Mouse (Mus musculus) frontal cortex, postnatal 10 days (tissue): Measurements from ENCODE around the gene Sub1.
A peak's percentile ranks its signal among the peaks of the same experiment; 100 is the strongest.

Experiments used
- DNase-seq, 2 experiments: peaks; one replicate each; pipeline ENCODE4 v3.0.0; 2022; ENCODE audit warnings: low spot score in 2 of 2, mixed read lengths in 1 of 2

The Sub1 gene

GRCm38 (mm10) chr15:11996883-11997282 lies at the start of gene Sub1:
Gene Sub1 (minus strand): TSS chr15:11996983.
- DNase-seq = no peak

GRCm38 (mm10) chr15:12040407-12040710 lies 43.6 kb upstream of the Sub1 start:
- DNase-seq = no peak

- DNase-seq = no peak
These were observed 43.1 kb upstream of the Sub1 start for GRCm38 (mm10) chr15:12039671-12040406.

- peak in 1 of 2 experiments; percentile 25 for DNase-seq
These were observed 42.5 kb upstream of the Sub1 start for GRCm38 (mm10) chr15:12039256-12039655.

DNA sequence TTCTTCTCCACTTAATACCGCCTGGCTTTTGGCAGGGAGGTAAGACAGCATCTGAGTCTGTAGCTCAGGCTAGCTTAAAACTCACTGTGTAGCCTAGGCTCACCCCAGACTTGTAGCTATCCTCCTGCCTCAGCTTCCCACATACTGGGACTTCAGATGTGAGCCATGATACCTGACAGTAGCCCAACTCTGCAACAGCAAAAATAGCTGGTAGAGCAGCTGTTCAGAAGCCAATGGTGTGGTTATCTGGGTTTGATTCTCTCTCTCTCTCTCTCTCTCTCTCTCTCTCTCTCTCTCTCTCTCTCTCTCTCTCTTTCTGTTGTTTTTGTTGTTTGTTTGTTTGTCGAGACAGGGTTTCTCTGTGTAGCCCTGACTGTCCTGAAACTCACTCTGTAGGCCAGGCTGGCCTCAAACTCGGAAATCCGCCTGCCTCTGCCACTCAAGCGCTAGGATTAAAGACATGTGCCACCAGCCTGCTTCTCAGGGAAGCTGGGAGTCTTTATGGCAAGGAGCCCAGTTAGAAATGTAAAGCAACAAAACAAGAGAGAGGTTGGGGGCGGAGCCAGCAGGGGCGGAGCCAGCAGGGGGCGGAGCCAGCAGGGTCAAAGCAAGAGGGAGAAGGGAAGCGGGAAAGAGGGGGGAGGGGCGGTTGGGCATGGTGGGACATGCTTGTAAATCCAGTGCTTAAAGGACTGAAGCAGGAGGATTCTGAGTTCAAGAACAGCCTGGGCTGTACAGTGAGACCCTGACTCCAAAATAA lies 41.3 kb upstream of the Sub1 start:
- DNase-seq = no peak

GRCm38 (mm10) chr15:12037217-12037616 lies 40.4 kb upstream of the Sub1 start:
- DNase-seq = no peak

- no peak for DNase-seq
These were observed 39.9 kb upstream of the Sub1 start for GRCm38 (mm10) chr15:12036675-12037074.

- DNase-seq = no peak
These were observed 37.5 kb upstream of the Sub1 start for GRCm38 (mm10) chr15:12034317-12034716.

DNA sequence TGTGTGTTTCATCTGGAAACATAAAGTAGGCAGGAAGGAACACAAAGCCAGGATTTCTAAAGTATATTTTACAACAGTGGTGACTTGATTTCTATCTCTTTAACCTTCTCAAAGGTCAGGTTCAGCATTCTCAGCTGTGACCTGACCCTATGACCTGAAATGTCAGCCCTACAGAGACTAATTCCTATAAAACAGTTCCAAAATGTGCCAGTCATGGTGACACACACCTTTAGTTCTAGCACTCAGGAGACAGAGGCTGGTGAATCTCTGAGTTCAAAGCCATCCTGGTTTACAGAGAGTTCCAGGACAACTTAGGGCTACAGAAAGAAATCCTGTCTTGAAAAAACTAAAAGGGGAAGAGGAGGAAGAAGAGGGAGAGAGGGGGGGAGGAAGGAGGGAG lies 36.4 kb upstream of the Sub1 start:
- DNase-seq = no peak

DNA sequence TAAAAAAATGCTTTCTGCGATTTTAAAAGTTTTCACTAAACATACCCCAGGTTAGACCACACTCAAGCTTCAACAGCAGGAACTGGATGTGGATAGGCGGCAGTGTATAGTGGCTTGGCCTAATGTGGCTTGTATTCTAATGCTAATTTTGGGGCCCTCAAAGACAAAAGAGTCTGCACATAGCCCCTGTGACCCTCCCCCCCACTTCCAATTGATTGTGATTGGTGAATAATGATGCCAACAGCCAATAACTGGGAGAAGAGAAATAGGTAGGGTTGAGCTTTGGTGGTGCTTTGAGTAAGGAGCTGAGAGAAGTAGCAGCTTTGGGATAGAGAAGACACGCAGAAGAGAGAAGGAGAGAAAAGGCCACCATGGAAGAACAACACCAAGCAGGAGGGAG lies 35.7 kb upstream of the Sub1 start:
- no peak for DNase-seq

DNA sequence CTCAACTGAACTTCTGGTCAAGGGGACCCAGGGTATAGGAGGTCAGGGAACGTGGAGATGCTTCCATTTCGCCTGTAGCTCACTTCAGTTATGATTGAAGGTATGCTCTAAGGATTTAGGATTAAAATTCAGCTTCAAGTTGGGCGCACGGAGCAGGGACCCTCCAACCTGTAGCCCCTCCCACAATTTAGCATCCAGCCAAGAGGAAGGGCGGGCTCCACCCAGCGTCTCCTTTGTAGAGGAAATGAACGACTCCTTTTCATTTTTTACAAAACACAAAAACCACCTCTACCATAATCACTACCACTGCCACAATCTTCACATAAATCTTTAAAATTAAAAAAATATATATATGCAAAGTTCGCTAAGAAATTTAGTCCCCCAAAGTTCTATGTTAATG lies 35.1 kb upstream of the Sub1 start:
- DNase-seq = no peak

GRCm38 (mm10) chr15:12030221-12030620 lies 33.4 kb upstream of the Sub1 start:
- DNase-seq = no peak

DNA sequence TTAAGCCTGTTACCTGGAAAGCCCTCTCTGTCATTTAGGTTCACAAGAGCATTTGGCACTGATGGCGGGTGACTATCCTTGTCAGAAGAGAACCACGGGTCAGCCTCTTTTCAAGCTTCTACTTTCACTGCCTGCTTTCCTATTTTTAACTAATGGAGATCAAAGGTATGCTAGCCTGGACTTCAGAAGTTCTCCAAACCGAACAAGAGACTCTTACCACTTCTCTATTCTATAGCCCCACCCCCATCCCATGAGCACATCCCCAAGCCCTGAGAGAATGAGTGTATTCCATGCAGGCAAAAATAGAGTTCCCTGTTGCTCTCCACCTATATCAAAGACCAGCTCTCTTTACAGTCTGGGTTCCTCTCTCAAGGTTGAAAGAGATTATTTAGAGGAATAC lies 31.0 kb upstream of the Sub1 start:
- no peak for DNase-seq

DNA sequence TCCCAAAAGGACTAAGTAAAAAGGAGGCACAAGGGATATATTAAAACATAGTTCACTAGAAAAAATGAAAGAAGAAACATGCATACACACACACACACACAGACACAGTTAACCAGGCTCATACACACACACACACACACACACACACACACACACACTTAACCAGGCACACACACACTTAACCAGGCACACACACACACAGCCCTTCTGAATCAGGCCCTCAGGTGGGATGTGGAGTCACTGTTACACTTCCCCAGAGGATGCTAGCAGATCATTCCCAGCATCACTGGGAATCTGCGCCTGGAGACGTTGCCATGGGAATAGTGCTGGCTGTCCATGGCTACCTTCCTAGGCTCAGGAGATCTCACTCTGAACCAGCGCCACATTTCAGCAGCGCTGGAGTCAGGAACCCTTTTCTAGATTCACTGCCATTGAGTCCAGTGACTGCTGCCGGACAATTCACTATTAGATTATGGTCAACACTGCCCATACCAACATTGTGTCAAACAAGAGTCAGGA lies 30.2 kb upstream of the Sub1 start:
- DNase-seq = no peak

DNA sequence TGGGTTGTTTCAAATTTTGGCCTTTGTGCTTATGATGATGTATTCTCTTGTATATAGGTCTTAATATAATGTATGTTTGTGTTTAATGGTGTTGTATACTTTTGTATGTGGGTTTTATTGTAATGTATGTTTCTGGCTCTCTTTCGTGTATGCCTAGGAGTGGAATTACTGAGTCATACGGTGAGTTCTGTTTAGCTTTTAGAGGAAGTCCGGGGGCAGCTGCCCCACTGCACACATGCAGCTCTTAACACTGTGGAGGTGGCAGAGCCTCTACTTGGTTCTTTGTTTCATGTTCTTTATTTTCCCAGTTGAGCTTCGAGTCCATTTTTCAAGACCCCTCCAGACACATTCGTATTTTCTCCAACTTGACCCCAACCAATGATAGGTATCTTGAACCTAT lies 29.2 kb upstream of the Sub1 start:
- no peak for DNase-seq

DNA sequence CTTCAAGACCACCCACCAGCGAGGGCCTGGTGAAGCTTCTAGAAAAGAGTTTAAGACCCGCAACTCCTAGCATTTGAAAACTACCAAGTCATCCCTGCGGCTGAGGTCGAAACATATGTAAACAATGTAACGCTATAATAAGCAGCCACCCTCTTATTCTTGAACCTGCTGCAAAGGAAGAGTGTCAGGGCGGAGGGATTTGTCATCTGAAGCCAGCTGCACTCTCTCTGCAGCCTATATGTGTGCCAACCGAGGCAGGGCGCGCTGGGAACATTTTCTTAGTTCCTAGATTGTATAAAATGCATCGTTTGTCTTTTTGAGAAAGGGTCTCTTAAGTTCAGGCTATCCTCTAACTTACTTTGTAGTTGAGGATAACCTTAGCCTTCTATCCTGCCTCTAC lies 28.6 kb upstream of the Sub1 start:
- DNase-seq = no peak

DNA sequence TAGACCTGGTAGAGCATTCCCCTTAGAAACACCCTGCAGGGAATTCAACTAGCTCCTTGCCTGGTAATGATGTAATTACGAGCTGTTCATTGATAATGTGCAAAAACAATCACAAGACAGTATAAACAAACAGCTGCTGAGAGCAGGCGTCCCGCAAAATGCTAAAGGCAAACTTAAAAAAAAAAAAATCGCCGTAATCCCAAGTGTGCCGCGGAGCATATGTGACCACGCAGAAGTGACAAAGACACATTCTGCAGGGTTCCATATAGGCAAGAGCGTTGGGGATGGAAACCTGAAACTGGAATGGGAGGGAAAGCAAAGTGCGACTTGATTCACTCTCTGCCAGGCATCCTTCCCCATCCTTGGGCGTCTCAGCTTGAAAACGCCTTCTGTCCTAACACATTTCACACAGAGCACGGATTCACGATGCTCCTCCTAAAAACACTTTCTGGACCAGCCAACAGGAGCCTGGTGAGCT lies 28.0 kb upstream of the Sub1 start:
- peak in 1 of 2 experiments; percentile 26 for DNase-seq

- no peak for DNase-seq
These were observed 22.7 kb upstream of the Sub1 start for GRCm38 (mm10) chr15:12019443-12019842.

DNA sequence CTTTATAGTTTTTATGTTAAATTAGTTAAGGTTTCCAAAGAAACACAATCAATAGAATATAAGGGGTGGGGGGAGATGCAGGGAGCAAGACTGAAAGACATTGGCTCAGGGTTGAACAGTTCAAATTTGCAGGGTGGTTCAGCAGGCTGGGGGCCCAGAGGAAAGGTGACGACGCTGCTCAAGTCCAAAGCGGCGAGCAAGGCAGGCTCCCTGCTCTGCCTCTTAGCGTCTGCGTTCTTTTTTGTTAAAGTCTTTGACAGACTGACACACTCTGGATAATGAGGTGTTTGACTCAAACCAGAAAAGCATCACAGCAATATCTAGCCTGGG lies 21.6 kb upstream of the Sub1 start:
- no peak for DNase-seq

- no peak for DNase-seq
These were observed 21.1 kb upstream of the Sub1 start for GRCm38 (mm10) chr15:12017700-12018427.

DNA sequence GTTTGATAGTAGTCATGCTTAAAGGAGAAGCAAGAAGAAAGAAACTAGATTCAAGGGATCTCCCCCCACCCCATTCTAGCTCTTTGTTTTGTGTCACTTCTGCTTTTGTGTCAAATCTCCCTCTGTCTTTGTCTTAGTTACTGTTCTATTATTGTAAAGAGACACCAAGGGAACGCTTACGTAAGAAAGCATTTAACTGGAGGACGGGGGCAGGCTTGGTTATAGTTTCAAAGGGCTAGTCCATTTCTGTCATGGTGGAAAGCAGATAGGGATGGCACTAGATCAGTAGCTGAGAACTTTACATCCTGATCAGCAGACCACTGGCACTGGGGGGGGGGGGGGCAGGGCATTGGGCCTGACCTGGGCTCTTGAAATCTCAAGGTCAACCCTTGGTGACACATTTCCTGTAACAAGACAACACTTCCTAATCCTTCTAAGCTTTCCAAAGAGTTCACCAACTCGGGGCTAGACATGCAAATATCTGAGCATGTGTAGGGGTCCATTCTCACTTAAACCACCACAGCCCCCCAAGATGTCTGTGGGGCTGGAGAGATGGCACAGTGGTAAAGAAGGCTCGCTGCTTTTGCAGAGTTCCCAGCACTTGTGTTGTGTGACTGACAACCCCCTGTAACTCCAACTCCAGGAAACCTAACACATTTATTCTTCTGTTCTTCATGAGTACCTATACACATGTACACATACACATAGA lies 17.6 kb upstream of the Sub1 start:
- no peak for DNase-seq
